Mouse (Mus musculus) C2C12 (cell line): ENCODE data around the gene Abhd14a. TPM values are rescaled to one million over a fixed set of nuclear protein-coding genes. Genes with fewer than 3 reads are reported as not detected.

Source experiments
- H3K27me3 ChIP-seq: one replicate; pipeline ENCODE4 v1.6.1; 2011; ENCODE audit not compliant: control insufficient read depth, insufficient read depth, insufficient read length
- H3K36me3 ChIP-seq: one replicate; pipeline ENCODE4 v1.6.1; 2011; ENCODE audit not compliant: control insufficient read depth, insufficient read depth
- H3K4me3 ChIP-seq: one replicate; pipeline ENCODE4 v1.5.1; 2011; ENCODE audit warnings: mild to moderate bottlenecking, control low read depth; ENCODE audit not compliant: poor library complexity, insufficient read depth, severe bottlenecking
- H3K79me2 ChIP-seq: one replicate; pipeline ENCODE4 v1.6.1; 2011; ENCODE audit not compliant: control insufficient read depth, insufficient read depth
- H3K79me3 ChIP-seq: one replicate; pipeline ENCODE4 v1.6.1; 2011; ENCODE audit warnings: low read depth, control low read depth
- H3ac ChIP-seq: one replicate; pipeline ENCODE3; 2011; ENCODE audit warnings: low read depth; ENCODE audit not compliant: control insufficient read depth, insufficient read length
- CEBPB ChIP-seq: IDR thresholded peaks from one replicate; pipeline ENCODE4 v1.6.1; 2011; ENCODE audit warnings: low read depth, mild to moderate bottlenecking, control low read depth, moderate library complexity
- CTCF ChIP-seq: IDR thresholded peaks from one replicate; pipeline ENCODE4 v1.5.1; 2011; ENCODE audit not compliant: control insufficient read depth, insufficient read depth, insufficient read length
- FOSL1 ChIP-seq: IDR thresholded peaks from one replicate; pipeline ENCODE4 v1.8.0; 2011; ENCODE audit warnings: mild to moderate bottlenecking, low read length; ENCODE audit not compliant: poor library complexity, insufficient read depth, severe bottlenecking
- MAX ChIP-seq: IDR thresholded peaks from one replicate; pipeline ENCODE4 v1.6.1; 2011; ENCODE audit warnings: mild to moderate bottlenecking, control low read depth
- MYOD1 ChIP-seq: IDR thresholded peaks from one replicate; pipeline ENCODE4 v1.6.1; 2011; ENCODE audit warnings: low read depth; ENCODE audit not compliant: control insufficient read depth, insufficient read length
- MYOG ChIP-seq: IDR thresholded peaks from one replicate; pipeline ENCODE4 v1.6.1; 2011; ENCODE audit not compliant: control insufficient read depth, insufficient read length; ENCODE audit errors: extremely low read depth
- USF1 ChIP-seq: IDR thresholded peaks from one replicate; pipeline ENCODE4 v1.6.1; 2011; ENCODE audit warnings: low read depth, mild to moderate bottlenecking, control low read depth, moderate library complexity
- polyA plus RNA-seq: library from polyadenylated mRNA; unstranded; fragments of >200 nt; fragmentation: generic; extraction: Trizol; gene quantifications from one replicate; pipeline ENCODE4 v1.2.1, GENCODE M21; 2012; ENCODE audit warnings: missing spikeins

Abhd14a gene
- polyA plus RNA-seq, 1 experiment, result 18.4 TPM

GRCm38 (mm10) chr9:106413606-106414005 lies 33.9 kb downstream of the Abhd14a start:
- no peak for TF ChIP-seq MYOD1
- TF ChIP-seq FOSL1, result no peak
- TF ChIP-seq CEBPB, result no peak
- no peak for TF ChIP-seq CTCF
- no peak for TF ChIP-seq MAX
- TF ChIP-seq MYOG, result no peak
- no peaks in the 10 kb centered on the region for H3K79me3 ChIP-seq
- H3K27me3 ChIP-seq, result no peaks in the 10 kb centered on the region
- no peaks in the 10 kb centered on the region for H3K79me2 ChIP-seq
- no peak overlapping the region for H3K4me3 ChIP-seq
- H3ac ChIP-seq, result no peak overlapping the region
- no peaks in the 10 kb centered on the region for H3K36me3 ChIP-seq

GRCm38 (mm10) chr9:106412210-106412609 lies 35.3 kb downstream of the Abhd14a start:
- no peak for TF ChIP-seq MYOG
- TF ChIP-seq USF1, result no peak
- no peak for TF ChIP-seq CEBPB
- no peak for TF ChIP-seq MYOD1
- no peak for TF ChIP-seq CTCF
- TF ChIP-seq FOSL1, result no peak
- TF ChIP-seq MAX, result no peak

GRCm38 (mm10) chr9:106411729-106412128 lies 35.7 kb downstream of the Abhd14a start:
- H3K36me3 ChIP-seq, result no peaks in the 10 kb centered on the region
- H3K27me3 ChIP-seq, result no peaks in the 10 kb centered on the region
- no peak for TF ChIP-seq MYOD1
- TF ChIP-seq CEBPB, result no peak
- no peak for TF ChIP-seq CTCF
- TF ChIP-seq MAX, result no peak
- no peak for TF ChIP-seq MYOG
- no peak for TF ChIP-seq USF1
- TF ChIP-seq FOSL1, result no peak
- H3K79me2 ChIP-seq, result no peaks in the 10 kb centered on the region
- H3K79me3 ChIP-seq, result no peaks in the 10 kb centered on the region
- H3ac ChIP-seq, result no peak overlapping the region
- no peak overlapping the region for H3K4me3 ChIP-seq

More at GRCm38 (mm10) chr9:106412210-106412609, 35.3 kb downstream of the Abhd14a start:
- Histone ChIP-seq H3K79me3 (no peaks in the 10 kb centered on the region), H3K79me2 (no peaks in the 10 kb centered on the region), H3K27me3 (no peaks in the 10 kb centered on the region), H3K4me3 (no peak overlapping the region), H3K36me3 (no peaks in the 10 kb centered on the region), H3ac (no peak overlapping the region)

GRCm38 (mm10) chr9:106411091-106411594 lies 36.3 kb downstream of the Abhd14a start:
- no peaks in the 10 kb centered on the region for H3K27me3 ChIP-seq
- H3K36me3 ChIP-seq, result no peaks in the 10 kb centered on the region
- H3K79me3 ChIP-seq, result no peaks in the 10 kb centered on the region
- no peak overlapping the region for H3ac ChIP-seq
- no peaks in the 10 kb centered on the region for H3K79me2 ChIP-seq
- TF ChIP-seq MYOD1 (no peak), MAX (no peak), USF1 (no peak), FOSL1 (no peak), CTCF (no peak), CEBPB (no peak), MYOG (no peak)
- H3K4me3 ChIP-seq, result no peak overlapping the region

- Histone ChIP-seq H3K79me2 (no peaks in the 10 kb centered on the region), H3K36me3 (no peaks in the 10 kb centered on the region), H3K79me3 (no peaks in the 10 kb centered on the region), H3K4me3 (no peak overlapping the region), H3ac (no peak overlapping the region), H3K27me3 (no peaks in the 10 kb centered on the region)
- TF ChIP-seq MYOG (no peak), MYOD1 (no peak), CTCF (no peak), USF1 (no peak), FOSL1 (no peak), CEBPB (no peak), MAX (no peak)
Observed at GRCm38 (mm10) chr9:106410086-106410650, 37.3 kb downstream of the Abhd14a start.

- no peaks in the 10 kb centered on the region for H3K79me2 ChIP-seq
- H3K36me3 ChIP-seq, result no peaks in the 10 kb centered on the region
- H3ac ChIP-seq, result no peak overlapping the region
- H3K4me3 ChIP-seq, result no peak overlapping the region
- no peak for TF ChIP-seq USF1
- TF ChIP-seq FOSL1, result no peak
- TF ChIP-seq CEBPB, result no peak
- TF ChIP-seq MYOD1, result no peak
- no peak for TF ChIP-seq CTCF
- TF ChIP-seq MAX, result no peak
- no peak for TF ChIP-seq MYOG
- no peaks in the 10 kb centered on the region for H3K79me3 ChIP-seq
- no peaks in the 10 kb centered on the region for H3K27me3 ChIP-seq
Observed at GRCm38 (mm10) chr9:106409096-106409495, 38.4 kb downstream of the Abhd14a start.
